Mouse (Mus musculus) ES-E14 (cell line): ENCODE data around the gene Slc9a2.

Experiments
- CHD2 ChIP-seq: IDR thresholded peaks from 2 replicates; pipeline ENCODE4 v1.6.1; 2014; ENCODE audit warnings: mild to moderate bottlenecking, low read depth, low read length, inconsistent platforms
- HCFC1 ChIP-seq: IDR thresholded peaks from 2 replicates; pipeline ENCODE4 v1.6.1; 2012; ENCODE audit warnings: low read length, inconsistent platforms, borderline replicate concordance; ENCODE audit not compliant: insufficient read depth
- MAFK ChIP-seq: IDR thresholded peaks from 2 replicates; pipeline ENCODE4 v1.6.1; 2014; ENCODE audit warnings: mild to moderate bottlenecking, low read depth, low read length, inconsistent platforms; ENCODE audit not compliant: insufficient read depth
- ZC3H11A ChIP-seq: IDR thresholded peaks from 2 replicates; pipeline ENCODE4 v1.6.1; 2012; ENCODE audit warnings: low read depth, mild to moderate bottlenecking, inconsistent platforms, low read length, borderline replicate concordance
- ZNF384 ChIP-seq: IDR thresholded peaks from 2 replicates; pipeline ENCODE4 v1.6.1; 2012; ENCODE audit warnings: low read depth, low read length, inconsistent platforms

GRCm38 (mm10) chr1:40680067-40680867 is at the start of gene Slc9a2:
- TF ChIP-seq MAFK (no peak), CHD2 (no peak), HCFC1 (no peak), ZNF384 (no peak), ZC3H11A (no peak)
